Mouse (Mus musculus): ENCODE data around the gene Rbfox3.

Rbfox3 gene

DNA sequence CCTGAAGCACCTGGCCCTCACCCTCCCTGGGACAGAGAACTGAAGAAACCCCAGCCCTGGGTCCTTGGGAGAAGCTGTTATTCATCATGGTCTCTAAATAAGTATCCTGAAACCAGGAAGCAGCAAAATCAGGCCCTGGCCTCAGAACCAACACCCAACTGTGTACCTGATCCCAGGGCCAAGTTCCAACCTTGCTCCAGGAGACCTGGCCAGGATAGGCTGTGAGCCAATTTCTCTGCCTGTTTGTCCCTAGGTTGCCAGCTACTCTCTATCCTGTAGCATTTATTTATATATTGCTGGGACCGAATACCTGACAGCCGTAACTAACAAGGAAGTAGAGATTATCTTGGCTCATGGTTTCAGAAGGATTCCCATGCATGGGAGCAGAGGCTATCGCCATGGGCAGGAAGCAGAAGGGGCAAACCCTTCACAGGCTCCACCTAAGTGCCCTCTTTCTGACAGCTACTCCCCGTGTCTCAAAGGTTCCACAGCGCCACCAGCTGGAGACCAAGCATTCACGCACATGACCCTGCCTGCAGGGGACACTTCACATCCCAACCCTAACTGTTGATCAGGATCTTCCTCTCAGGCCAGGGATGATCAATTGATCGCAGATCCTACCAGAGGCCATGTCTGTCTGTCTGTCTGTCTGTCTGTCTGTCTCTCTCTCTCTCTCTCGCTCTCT, 31.8 kb downstream of the Rbfox3 start:
- Histone ChIP-seq H3K27me3 (ENCODE audit: control insufficient read depth, insufficient read depth, low read length, poor library complexity, severe bottlenecking) (no peaks in the 10 kb centered on the region), H3K36me3 (ENCODE audit: control insufficient read depth, insufficient read depth, low read length, poor library complexity, severe bottlenecking) (no peaks in the 10 kb centered on the region)
- no peak for DNase-seq (ENCODE audit: low read depth, low spot score)

DNA sequence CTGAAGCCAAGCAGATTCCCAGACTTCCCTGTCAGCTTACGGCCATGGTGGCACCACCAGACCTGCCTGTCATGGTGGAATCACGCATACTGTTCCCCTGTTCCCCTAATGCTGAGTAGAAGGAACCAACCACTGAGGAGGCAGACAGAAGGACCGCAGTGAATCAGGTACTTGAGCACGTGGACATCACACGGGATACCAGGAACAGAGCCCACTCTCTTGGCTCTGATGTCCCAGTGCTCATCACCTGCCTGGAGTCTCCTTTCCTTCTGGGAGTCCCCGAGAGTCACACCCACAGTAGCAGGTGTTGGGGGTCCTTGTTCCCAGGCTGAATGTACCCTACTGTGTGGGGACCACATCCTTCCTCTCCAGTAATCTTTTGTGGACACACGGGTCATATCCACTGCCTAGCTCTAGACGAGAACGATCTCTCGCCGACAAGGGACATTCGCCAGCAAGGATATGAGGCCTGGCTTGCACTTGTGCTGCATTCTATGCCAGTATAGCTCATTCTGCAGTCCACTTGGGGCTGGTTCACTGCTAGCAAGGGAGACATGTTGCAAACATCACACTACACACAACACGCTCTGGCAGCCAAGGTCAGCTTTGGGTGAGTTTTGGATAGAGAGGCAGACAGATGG, 32.7 kb downstream of the Rbfox3 start:
- DNase-seq (ENCODE audit: low read depth, low spot score), result no peak

DNA sequence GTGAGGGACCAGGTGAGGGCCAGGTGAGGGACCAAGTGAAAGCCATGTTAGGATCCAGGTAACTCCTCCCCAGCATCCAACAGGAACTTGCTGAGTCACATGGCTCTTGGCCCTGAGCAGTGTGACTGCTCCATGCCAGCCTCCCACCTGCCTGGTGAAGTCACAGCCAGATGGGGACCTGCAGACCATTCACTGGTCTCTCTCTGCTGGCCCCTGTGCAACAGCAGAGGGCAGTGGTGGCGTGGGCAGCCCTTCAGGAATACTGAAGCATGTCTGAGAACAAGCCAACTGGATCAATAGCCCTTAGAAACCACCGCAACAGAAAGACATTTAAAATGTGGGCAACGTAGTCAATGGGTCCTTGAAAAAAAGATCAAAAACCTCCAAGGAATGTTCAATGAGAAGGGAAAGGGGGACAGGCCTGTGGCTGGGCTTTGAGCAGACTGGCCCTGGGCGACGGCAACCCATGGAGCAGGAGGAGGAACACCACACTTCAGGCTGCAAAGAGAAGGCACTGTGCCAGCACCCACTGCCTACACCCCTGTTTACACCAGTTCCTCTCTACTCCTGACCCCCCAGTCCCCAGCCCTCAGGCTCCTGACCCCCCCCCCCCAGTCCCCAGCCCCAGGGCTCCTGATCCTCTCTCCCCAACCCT, 36.0 kb downstream of the Rbfox3 start:
- no peak for DNase-seq (ENCODE audit: low read depth, low spot score)
- Histone ChIP-seq H3K36me3 (ENCODE audit: control insufficient read depth, insufficient read depth, low read length, poor library complexity, severe bottlenecking) (no peaks in the 10 kb centered on the region), H3K27me3 (ENCODE audit: control insufficient read depth, insufficient read depth, low read length, poor library complexity, severe bottlenecking) (no peaks in the 10 kb centered on the region)

More for the DNA sequence above, 32.7 kb downstream of the Rbfox3 start:
- no peaks in the 10 kb centered on the region for H3K36me3 ChIP-seq (ENCODE audit: control insufficient read depth, insufficient read depth, low read length, poor library complexity, severe bottlenecking)
- no peaks in the 10 kb centered on the region for H3K27me3 ChIP-seq (ENCODE audit: control insufficient read depth, insufficient read depth, low read length, poor library complexity, severe bottlenecking)

DNA sequence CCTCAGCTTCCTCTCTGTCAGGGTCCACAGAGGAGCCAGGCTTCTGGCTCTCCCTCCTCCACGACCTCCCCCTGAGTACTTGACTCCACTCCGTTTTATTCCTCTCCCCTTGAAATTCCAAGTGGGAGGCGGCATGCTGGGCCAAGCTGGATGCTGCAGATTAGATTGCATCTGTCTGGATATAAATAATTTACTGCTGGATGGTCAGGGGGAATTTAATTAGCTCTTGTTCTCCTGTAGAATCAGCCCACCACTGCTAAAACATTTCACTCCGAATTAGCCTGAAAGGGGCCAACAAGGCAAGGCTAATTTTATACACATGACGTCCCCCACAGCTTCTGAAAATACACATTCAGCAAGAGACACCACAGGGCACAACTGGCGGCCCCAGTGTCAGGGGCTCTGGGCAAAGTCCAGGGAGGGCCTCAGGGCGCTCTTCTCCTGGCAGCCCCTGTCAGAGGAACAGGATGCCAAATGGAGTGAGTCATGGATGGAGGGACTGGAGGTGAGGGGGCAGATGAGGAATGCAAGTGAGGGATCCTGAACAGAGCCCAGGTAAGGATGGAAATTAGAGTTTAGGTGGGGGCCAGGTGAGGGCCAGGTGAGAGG, 36.8 kb downstream of the Rbfox3 start:
- Histone ChIP-seq H3K27me3 (ENCODE audit: control insufficient read depth, insufficient read depth, low read length, poor library complexity, severe bottlenecking) (no peaks in the 10 kb centered on the region), H3K36me3 (ENCODE audit: control insufficient read depth, insufficient read depth, low read length, poor library complexity, severe bottlenecking) (no peaks in the 10 kb centered on the region)
- no peak for DNase-seq (ENCODE audit: low read depth, low spot score)

DNA sequence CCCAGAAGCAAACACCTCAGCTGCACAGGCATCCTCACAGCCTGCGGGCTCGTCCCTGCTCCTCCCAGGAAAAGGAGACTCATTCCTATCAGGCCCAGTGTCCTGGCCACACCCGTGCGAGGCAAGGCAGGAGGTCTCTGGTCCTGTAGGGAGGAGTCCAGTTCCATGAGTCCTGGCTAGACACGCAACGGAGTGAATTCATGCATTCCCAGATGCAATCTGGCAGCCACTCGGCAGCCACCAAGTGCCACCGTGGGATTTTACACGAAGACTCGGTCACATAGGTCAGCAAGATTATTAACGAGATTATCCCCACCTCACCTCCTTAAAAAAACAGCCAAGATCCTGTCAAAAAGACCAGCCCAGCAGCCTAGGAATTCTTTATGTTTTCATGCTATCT, 37.4 kb downstream of the Rbfox3 start:
- Histone ChIP-seq H3K36me3 (ENCODE audit: control insufficient read depth, insufficient read depth, low read length, poor library complexity, severe bottlenecking) (no peaks in the 10 kb centered on the region), H3K27me3 (ENCODE audit: control insufficient read depth, insufficient read depth, low read length, poor library complexity, severe bottlenecking) (no peaks in the 10 kb centered on the region)
- DNase-seq (ENCODE audit: low read depth, low spot score), result no peak

DNA sequence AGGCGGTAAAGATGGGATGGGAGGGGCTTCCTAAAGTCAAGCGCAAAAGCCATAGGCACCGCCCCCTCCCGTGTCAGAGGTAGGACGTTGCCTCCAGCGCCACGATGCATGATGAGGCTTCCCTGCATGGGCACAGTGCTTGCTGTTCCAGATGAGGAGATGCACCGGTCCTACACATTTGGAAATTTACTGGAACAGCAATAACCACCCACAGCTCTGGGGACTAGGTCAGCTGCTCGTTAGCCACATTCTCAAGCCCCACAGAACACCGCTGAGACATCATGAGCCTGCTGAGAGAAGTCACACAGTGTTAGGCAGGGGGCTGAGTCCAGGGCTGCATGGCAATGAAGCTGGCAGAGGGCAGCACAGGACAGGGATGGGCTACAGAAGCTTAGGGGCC, 39.9 kb downstream of the Rbfox3 start:
- Histone ChIP-seq H3K36me3 (ENCODE audit: control insufficient read depth, insufficient read depth, low read length, poor library complexity, severe bottlenecking) (no peaks in the 10 kb centered on the region), H3K27me3 (ENCODE audit: control insufficient read depth, insufficient read depth, low read length, poor library complexity, severe bottlenecking) (no peaks in the 10 kb centered on the region)
- DNase-seq (ENCODE audit: low read depth, low spot score), result no peak

DNA sequence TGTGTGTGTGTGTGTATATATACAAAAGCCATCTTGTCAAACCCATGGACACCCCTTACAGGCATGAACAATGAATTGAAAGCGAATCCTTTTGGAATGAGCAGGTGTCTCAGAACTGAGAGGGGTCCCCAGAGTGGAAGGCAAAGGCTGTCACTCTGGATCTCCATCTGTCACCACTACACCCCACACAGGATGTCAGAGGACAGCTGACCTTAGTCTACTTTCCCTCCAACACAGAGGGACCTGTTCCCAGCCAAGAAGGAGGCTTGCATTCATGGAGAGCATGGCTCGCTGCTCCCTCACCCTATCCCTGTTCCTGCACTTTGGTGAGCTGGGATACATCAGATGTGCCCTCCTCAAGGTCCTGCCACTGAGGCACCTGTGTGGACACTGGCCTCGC, 48.0 kb downstream of the Rbfox3 start:
- H3K27me3 ChIP-seq (ENCODE audit: control insufficient read depth, insufficient read depth, low read length, poor library complexity, severe bottlenecking), result no peaks in the 10 kb centered on the region
- no peaks in the 10 kb centered on the region for H3K36me3 ChIP-seq (ENCODE audit: control insufficient read depth, insufficient read depth, low read length, poor library complexity, severe bottlenecking)
- DNase-seq (ENCODE audit: low read depth, low spot score), result no peak

DNA sequence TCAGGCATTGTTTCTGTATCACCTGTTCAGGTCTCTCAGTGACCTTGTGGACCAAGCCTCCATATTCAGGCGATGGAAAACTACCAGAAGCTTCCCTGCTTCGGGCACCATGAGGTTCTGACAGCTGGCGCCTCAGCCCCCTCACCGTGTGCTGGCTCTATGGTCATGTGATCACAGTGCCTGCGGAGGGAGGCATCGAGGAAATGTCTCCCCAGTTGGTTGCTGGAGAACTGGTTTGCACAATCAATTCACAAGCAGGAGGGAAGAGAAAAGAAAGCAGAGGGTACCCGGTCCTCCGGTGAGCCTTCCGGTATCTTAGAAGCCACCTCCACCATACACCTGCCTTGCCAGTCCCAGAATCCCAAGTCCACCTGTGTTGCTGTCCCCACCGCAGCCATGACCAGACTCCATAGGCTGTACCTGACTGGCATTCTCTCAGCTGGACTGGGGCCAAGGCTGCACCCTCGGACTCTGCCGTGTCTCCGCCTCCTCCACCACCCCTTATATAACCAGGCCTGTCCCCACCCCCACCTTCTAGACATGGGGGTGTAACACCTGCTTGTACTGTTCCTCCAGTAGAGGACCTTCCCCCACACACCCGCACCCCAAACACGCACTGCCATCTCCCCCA, 49.5 kb downstream of the Rbfox3 start:
- DNase-seq (ENCODE audit: low read depth, low spot score), result no peak
- Histone ChIP-seq H3K36me3 (ENCODE audit: control insufficient read depth, insufficient read depth, low read length, poor library complexity, severe bottlenecking) (no peaks in the 10 kb centered on the region), H3K27me3 (ENCODE audit: control insufficient read depth, insufficient read depth, low read length, poor library complexity, severe bottlenecking) (no peaks in the 10 kb centered on the region)

DNA sequence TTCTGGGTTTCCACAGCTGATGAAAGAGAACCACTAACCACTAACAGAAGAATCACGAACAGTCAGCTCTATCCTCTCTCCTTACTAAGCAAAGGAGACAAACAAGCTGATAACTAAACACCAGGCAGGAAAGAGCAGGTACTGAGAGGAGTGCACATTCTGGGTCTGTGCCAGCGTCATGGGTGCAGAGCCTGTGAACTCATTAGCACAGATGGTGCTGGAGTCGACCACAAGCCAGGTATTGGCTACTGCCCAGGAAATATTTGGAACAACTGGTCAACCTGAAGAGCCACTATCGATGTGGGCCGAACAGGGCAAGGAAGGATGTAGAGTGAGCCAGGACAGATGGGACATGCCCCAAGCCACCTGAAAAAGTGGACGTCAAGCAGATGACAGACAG, 50.2 kb downstream of the Rbfox3 start:
- Histone ChIP-seq H3K36me3 (ENCODE audit: control insufficient read depth, insufficient read depth, low read length, poor library complexity, severe bottlenecking) (no peaks in the 10 kb centered on the region), H3K27me3 (ENCODE audit: control insufficient read depth, insufficient read depth, low read length, poor library complexity, severe bottlenecking) (no peaks in the 10 kb centered on the region)
- DNase-seq (ENCODE audit: low read depth, low spot score), result no peak

DNA sequence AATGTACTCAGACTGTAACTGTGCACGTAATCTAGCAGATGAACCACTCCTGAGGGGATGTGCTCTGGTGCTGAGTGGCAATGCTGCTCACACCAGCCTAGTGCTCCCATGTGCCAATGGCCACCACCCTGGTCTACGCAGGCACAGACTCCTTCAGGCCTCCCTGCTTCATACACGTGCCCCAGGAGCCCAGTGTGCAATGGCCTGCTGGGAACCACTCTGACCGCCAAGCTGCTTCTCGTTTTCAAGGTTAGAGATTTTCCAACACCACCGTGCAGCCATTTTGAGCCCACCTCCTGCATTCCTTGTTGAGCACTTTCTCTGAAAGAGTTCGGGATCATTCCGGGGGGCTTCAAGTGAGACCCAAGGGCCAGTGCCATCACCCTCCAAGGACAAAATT, 50.6 kb downstream of the Rbfox3 start:
- Histone ChIP-seq H3K27me3 (ENCODE audit: control insufficient read depth, insufficient read depth, low read length, poor library complexity, severe bottlenecking) (no peaks in the 10 kb centered on the region), H3K36me3 (ENCODE audit: control insufficient read depth, insufficient read depth, low read length, poor library complexity, severe bottlenecking) (no peaks in the 10 kb centered on the region)
- no peak for DNase-seq (ENCODE audit: low read depth, low spot score)

DNA sequence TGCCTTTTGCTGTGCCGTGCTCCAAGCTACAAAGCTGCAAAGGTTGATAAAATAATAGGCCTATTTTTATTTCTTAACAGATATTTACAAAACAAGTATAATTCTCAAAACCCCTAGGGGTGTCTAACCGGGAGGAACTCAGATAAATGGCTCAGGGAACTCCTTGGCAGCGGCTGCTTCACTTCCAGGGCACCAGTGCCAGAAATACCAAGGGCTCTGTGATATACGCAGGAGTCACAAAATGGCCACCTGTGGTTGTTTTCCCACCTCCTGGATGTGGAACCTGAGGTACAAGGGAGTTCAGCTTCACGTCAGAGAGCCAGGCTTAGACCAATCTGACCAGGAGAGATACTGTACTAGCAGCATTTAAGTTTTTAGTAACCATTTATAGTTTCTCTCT, 51.6 kb downstream of the Rbfox3 start:
- H3K36me3 ChIP-seq (ENCODE audit: control insufficient read depth, insufficient read depth, low read length, poor library complexity, severe bottlenecking), result no peaks in the 10 kb centered on the region
- H3K27me3 ChIP-seq (ENCODE audit: control insufficient read depth, insufficient read depth, low read length, poor library complexity, severe bottlenecking), result no peaks in the 10 kb centered on the region
- DNase-seq (ENCODE audit: low read depth, low spot score), result no peak

DNA sequence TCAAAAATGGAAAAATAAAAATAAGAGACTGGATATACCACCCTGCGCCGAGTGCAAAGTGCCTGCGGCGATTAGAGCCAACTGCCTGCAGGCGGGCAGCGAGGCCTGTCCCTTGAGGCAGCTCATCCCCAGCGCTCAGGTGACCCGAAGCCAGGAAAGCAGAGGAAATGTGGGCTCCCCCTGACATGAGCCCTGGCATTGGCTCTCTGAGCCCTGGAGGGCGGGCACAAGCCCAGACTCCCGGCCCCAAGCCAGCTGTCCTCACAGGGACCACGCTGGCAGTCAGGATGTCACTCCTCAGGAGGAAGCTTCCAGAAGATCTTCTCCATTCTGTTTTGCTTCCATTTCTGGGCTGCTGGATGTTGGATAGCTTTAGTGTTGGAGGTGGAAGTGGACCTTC, 53.1 kb downstream of the Rbfox3 start:
- no peaks in the 10 kb centered on the region for H3K36me3 ChIP-seq (ENCODE audit: control insufficient read depth, insufficient read depth, low read length, poor library complexity, severe bottlenecking)
- no peak for DNase-seq (ENCODE audit: low read depth, low spot score)
- H3K27me3 ChIP-seq (ENCODE audit: control insufficient read depth, insufficient read depth, low read length, poor library complexity, severe bottlenecking), result no peaks in the 10 kb centered on the region

DNA sequence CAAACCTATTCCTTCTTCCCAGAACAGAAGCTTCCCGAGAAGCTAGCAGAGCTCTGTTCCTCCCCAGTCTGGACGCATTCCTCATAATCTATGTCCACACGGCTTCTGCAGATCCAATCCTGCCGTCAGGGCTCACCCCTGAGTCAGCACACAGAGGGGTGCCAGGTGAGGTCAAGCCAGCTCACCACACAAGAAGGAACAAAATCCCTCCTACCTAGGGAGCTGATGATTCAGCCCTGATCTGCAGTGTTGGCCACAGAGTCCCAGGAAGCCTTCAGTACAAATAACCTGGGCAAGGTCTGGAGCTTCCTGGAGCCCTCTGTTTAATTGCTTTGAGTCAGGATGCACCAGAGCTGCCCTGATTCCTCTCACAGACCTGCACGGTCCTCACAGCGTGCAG, 60.0 kb downstream of the Rbfox3 start:
- no peak for DNase-seq (ENCODE audit: low read depth, low spot score)
- no peaks in the 10 kb centered on the region for H3K36me3 ChIP-seq (ENCODE audit: control insufficient read depth, insufficient read depth, low read length, poor library complexity, severe bottlenecking)
- no peaks in the 10 kb centered on the region for H3K27me3 ChIP-seq (ENCODE audit: control insufficient read depth, insufficient read depth, low read length, poor library complexity, severe bottlenecking)

DNA sequence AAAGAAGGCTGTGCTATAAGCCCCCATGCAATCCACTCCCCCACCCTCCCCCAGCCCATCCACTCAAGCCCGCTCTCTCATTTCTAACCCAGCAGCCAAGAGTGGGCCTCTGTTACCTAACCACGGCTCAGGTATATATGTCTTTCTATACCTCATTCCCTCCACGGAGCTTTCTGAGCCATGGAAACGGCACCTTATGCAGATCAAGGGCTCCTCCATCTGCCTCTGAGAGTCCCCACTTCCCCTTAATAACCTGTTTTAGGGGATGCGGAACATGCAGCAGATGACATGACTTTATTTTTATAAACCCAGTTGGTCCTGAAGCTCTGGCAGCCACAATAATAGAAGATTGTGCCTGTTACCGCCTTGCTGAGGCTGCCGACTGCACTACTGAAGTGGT, 63.4 kb downstream of the Rbfox3 start:
- Histone ChIP-seq H3K27me3 (ENCODE audit: control insufficient read depth, insufficient read depth, low read length, poor library complexity, severe bottlenecking) (no peaks in the 10 kb centered on the region), H3K36me3 (ENCODE audit: control insufficient read depth, insufficient read depth, low read length, poor library complexity, severe bottlenecking) (no peaks in the 10 kb centered on the region)
- DNase-seq (ENCODE audit: low read depth, low spot score), result no peak

DNA sequence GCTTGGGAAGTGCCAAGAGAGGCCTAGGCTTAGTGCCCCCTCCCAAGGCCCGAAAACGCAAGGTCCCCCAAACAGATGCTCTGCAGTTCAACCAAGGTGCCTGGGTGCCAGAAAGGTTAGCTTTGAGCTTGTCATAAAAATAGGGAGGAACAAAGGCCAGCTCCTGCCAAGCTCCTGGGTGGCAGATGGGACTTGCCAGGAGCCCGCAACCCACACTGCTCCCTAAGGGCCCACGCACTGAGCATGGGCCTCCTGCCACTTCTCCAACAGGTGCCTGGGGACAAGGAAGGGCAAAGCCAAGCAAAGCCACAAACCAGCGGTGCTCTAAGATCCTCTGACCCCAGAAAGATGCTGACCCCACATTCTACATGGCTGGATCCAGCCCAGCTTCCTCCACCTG, 70.4 kb downstream of the Rbfox3 start:
- no peak for DNase-seq (ENCODE audit: low read depth, low spot score)
- no peaks in the 10 kb centered on the region for H3K36me3 ChIP-seq (ENCODE audit: control insufficient read depth, insufficient read depth, low read length, poor library complexity, severe bottlenecking)

More for the DNA sequence above, 70.4 kb downstream of the Rbfox3 start:
- no peaks in the 10 kb centered on the region for H3K27me3 ChIP-seq (ENCODE audit: control insufficient read depth, insufficient read depth, low read length, poor library complexity, severe bottlenecking)

All from splenic B cell, adult 2 months (primary cell).